Mouse (Mus musculus): ENCODE results near the gene Snx30.

GRCm38 (mm10) chr4:59772171-59772879 is 33.3 kb upstream of the Snx30 start:
- no peak for TF ChIP-seq POLR2A (IDR thresholded peaks at IDR 0.05; ENCODE audit: extremely low read depth, insufficient read depth, low read length)
- TF ChIP-seq CTCF (IDR thresholded peaks at IDR 0.05; ENCODE audit: extremely low read depth, insufficient read depth, low read length): no peak

Measured in cortical plate, adult 2 months (tissue).